Mouse (Mus musculus) kidney, embryonic 14.5 days (tissue): ENCODE results near the gene Stap2. TPM values are rescaled to one million over a fixed set of nuclear protein-coding genes. Genes with fewer than 3 reads are reported as not detected.

Experiments
- ATAC-seq: fragments of 200-750 bp; cut with Nextera tagmentation; 2 replicates; pipeline ENCODE4 v1.8.0; 2017; ENCODE audit warnings: moderate number of reproducible peaks, mild to moderate bottlenecking, moderate TSS enrichment, moderate library complexity; ENCODE audit not compliant: low FRiP score, low TSS enrichment
- H3K27ac ChIP-seq: fragments of 300-500 bp; sonication (generic); 2 replicates; pipeline ENCODE4 v1.5.1; 2014; ENCODE audit warnings: low read depth, mild to moderate bottlenecking, low read length, moderate library complexity, mixed read lengths
- H3K27me3 ChIP-seq: fragments of 300-500 bp; sonication (generic); 2 replicates; pipeline ENCODE4 v1.6.1; 2014; ENCODE audit warnings: mild to moderate bottlenecking, low read length; ENCODE audit not compliant: control insufficient read depth, insufficient read depth
- H3K36me3 ChIP-seq: fragments of 300-500 bp; sonication (generic); 2 replicates; pipeline ENCODE4 v1.6.1; 2014; ENCODE audit warnings: low read length, mixed read lengths; ENCODE audit not compliant: control insufficient read depth, insufficient read depth
- H3K4me1 ChIP-seq: fragments of 300-500 bp; sonication (generic); 2 replicates; pipeline ENCODE4 v1.6.1; 2014; ENCODE audit warnings: low read length, mixed read lengths; ENCODE audit not compliant: control insufficient read depth, insufficient read depth
- H3K4me2 ChIP-seq: fragments of 300-500 bp; sonication (generic); replicated peaks from 2 replicates; pipeline ENCODE4 v1.6.1; 2014; ENCODE audit warnings: low read depth, mild to moderate bottlenecking, low read length
- H3K4me3 ChIP-seq: fragments of 300-500 bp; sonication (generic); 2 replicates; pipeline ENCODE4 v1.5.1; 2014; ENCODE audit warnings: mild to moderate bottlenecking, low read length
- H3K9ac ChIP-seq: fragments of 300-500 bp; sonication (generic); 2 replicates; pipeline ENCODE4 v1.6.1; 2014; ENCODE audit warnings: low read depth, mild to moderate bottlenecking, low read length, moderate library complexity
- H3K9me3 ChIP-seq: fragments of 300-500 bp; sonication (generic); 2 replicates; pipeline ENCODE4 v1.6.1; 2016; ENCODE audit warnings: low read length; ENCODE audit not compliant: control insufficient read depth
- WGBS: fragments of 180-500 bp; shearing (Covaris S2); extraction: QIAGEN DNeasy Blood & Tissue Kit; methylation state at CpG from one replicate; pipeline ENCODE4 v1.1.7; 2014; 5-methylcytosine and 5-hydroxymethylcytosine counted together
- polyA plus RNA-seq: library from polyadenylated mRNA; unstranded; fragments of >200 nt; fragmentation: Nextera tagmentation; extraction: Ambion mirVana; gene quantifications from 2 replicates; pipeline ENCODE4 v1.2.1, GENCODE M21; 2014

Gene Stap2
- polyA plus RNA-seq, 1 experiment from 2014 or later, result 14.6 TPM

GRCm38 (mm10) chr17:55969966-55970891 is 35.2 kb downstream of the Stap2 start, which contains the start of gene Shd:
TSS of gene Shd (plus strand) at chr17:55970467.
- Histone ChIP-seq H3K36me3 (peaks cover 23% of the 10 kb centered on the region), H3K9me3 (no peaks in the 10 kb centered on the region), H3K27me3 (no peaks in the 10 kb centered on the region), H3K27ac (no peak within 1 kb of the TSS), H3K9ac (peak within 1 kb of the TSS; percentile 61), H3K4me3 (peak within 1 kb of the TSS; percentile 57), H3K4me1 (peaks cover 10% of the 10 kb centered on the region; the same call in 1 of the 2 replicates), H3K4me2 (peak within 1 kb of the TSS; percentile 90)
- 10% methylated on average over 50 of the region's 55 CpGs for WGBS
- peak; percentile 32; the same call in 1 of the 2 replicates for ATAC-seq

- 49% methylated on average over 14 of the region's 14 CpGs for WGBS
- Histone ChIP-seq H3K27me3 (no peaks in the 10 kb centered on the region), H3K9ac (no peak overlapping the region), H3K4me3 (no peak overlapping the region; the same call in 1 of the 2 replicates), H3K36me3 (peaks cover 28% of the 10 kb centered on the region), H3K4me1 (peaks cover 10% of the 10 kb centered on the region; the same call in 1 of the 2 replicates), H3K4me2 (peak overlapping the region; percentile 90; the same call in 1 of the 2 replicates), H3K9me3 (no peaks in the 10 kb centered on the region), H3K27ac (no peak overlapping the region)
- peak; percentile 9; the same call in 1 of the 2 replicates for ATAC-seq
Measured at GRCm38 (mm10) chr17:55969560-55969959, 35.8 kb downstream of the Stap2 start.

- Histone ChIP-seq H3K27me3 (no peaks in the 10 kb centered on the region), H3K4me2 (no peak overlapping the region), H3K9me3 (no peaks in the 10 kb centered on the region), H3K36me3 (peaks cover 34% of the 10 kb centered on the region), H3K4me1 (peaks cover 10% of the 10 kb centered on the region; the same call in 1 of the 2 replicates), H3K27ac (no peak overlapping the region), H3K9ac (no peak overlapping the region), H3K4me3 (no peak overlapping the region)
- no peak for ATAC-seq
- 72% methylated on average over 7 of the region's 7 CpGs for WGBS
Measured at GRCm38 (mm10) chr17:55968210-55968609, 37.2 kb downstream of the Stap2 start.

GRCm38 (mm10) chr17:55967186-55967585 is 38.2 kb downstream of the Stap2 start:
- Histone ChIP-seq H3K4me2 (no peak overlapping the region), H3K27me3 (no peaks in the 10 kb centered on the region), H3K4me3 (no peak overlapping the region), H3K9me3 (no peaks in the 10 kb centered on the region), H3K36me3 (peaks cover 40% of the 10 kb centered on the region), H3K9ac (no peak overlapping the region), H3K4me1 (peaks cover 10% of the 10 kb centered on the region; the same call in 1 of the 2 replicates), H3K27ac (no peak overlapping the region)
- WGBS, result 94% methylated on average over 4 of the region's 4 CpGs
- ATAC-seq, result no peak

- no peak overlapping the region for H3K9ac ChIP-seq
- H3K36me3 ChIP-seq, result peaks cover 56% of the 10 kb centered on the region
- H3K4me2 ChIP-seq, result no peak overlapping the region
- ATAC-seq, result no peak
- H3K4me1 ChIP-seq, result 0 out of 2 replicates have a peak, but pooled peaks cover 5% of the 10 kb centered on the region
- no peak overlapping the region for H3K27ac ChIP-seq
- no peaks in the 10 kb centered on the region for H3K27me3 ChIP-seq
- WGBS, result 86% methylated on average over 9 of the region's 9 CpGs
- no peak overlapping the region for H3K4me3 ChIP-seq
- no peaks in the 10 kb centered on the region for H3K9me3 ChIP-seq
Measured at GRCm38 (mm10) chr17:55964996-55965395, 40.4 kb downstream of the Stap2 start.

GRCm38 (mm10) chr17:55964496-55964895 is 40.9 kb downstream of the Stap2 start:
- WGBS, result 93% methylated on average over 10 of the region's 10 CpGs
- H3K36me3 ChIP-seq, result peaks cover 56% of the 10 kb centered on the region

GRCm38 (mm10) chr17:55963171-55963570 is 42.2 kb downstream of the Stap2 start:
- H3K27me3 ChIP-seq, result no peaks in the 10 kb centered on the region
- 88% methylated on average over 14 of the region's 14 CpGs for WGBS
- H3K4me1 ChIP-seq, result 0 out of 2 replicates have a peak, but pooled peaks cover 8% of the 10 kb centered on the region
- ATAC-seq, result no peak
- no peak overlapping the region for H3K4me2 ChIP-seq
- no peak overlapping the region for H3K9ac ChIP-seq
- peaks cover 56% of the 10 kb centered on the region for H3K36me3 ChIP-seq
- no peaks in the 10 kb centered on the region for H3K9me3 ChIP-seq
- no peak overlapping the region for H3K27ac ChIP-seq
- H3K4me3 ChIP-seq, result no peak overlapping the region

More at GRCm38 (mm10) chr17:55964496-55964895, 40.9 kb downstream of the Stap2 start:
- Histone ChIP-seq H3K4me1 (0 out of 2 replicates have a peak, but pooled peaks cover 5% of the 10 kb centered on the region), H3K9me3 (no peaks in the 10 kb centered on the region), H3K4me3 (no peak overlapping the region), H3K9ac (no peak overlapping the region), H3K4me2 (no peak overlapping the region), H3K27ac (no peak overlapping the region), H3K27me3 (no peaks in the 10 kb centered on the region)
- no peak for ATAC-seq

- Histone ChIP-seq H3K4me2 (no peak overlapping the region), H3K27ac (no peak overlapping the region), H3K4me1 (0 out of 2 replicates have a peak, but pooled peaks cover 9% of the 10 kb centered on the region), H3K9ac (no peak overlapping the region), H3K27me3 (no peaks in the 10 kb centered on the region), H3K9me3 (no peaks in the 10 kb centered on the region), H3K4me3 (no peak overlapping the region), H3K36me3 (peaks cover 41% of the 10 kb centered on the region)
- 95% methylated on average over 7 of the region's 7 CpGs for WGBS
- ATAC-seq, result no peak
Measured at GRCm38 (mm10) chr17:55961631-55962030, 43.8 kb downstream of the Stap2 start.

- no peak for ATAC-seq
- Histone ChIP-seq H3K4me3 (no peak overlapping the region), H3K4me1 (0 out of 2 replicates have a peak, but pooled peaks cover 9% of the 10 kb centered on the region), H3K9ac (no peak overlapping the region), H3K36me3 (peaks cover 35% of the 10 kb centered on the region), H3K4me2 (no peak overlapping the region), H3K27ac (no peak overlapping the region), H3K9me3 (no peaks in the 10 kb centered on the region), H3K27me3 (no peaks in the 10 kb centered on the region)
Measured at GRCm38 (mm10) chr17:55960791-55961190, 44.6 kb downstream of the Stap2 start.
